Mouse (Mus musculus) embryonic fibroblast, embryonic 13.5 days (primary cell): ENCODE results near the gene Stat3. TPM values are rescaled to one million over a fixed set of nuclear protein-coding genes. Genes with fewer than 3 reads are reported as not detected.

Experiments used
- H3K27ac ChIP-seq: 2 replicates; pipeline ENCODE4 v1.5.1; 2012; ENCODE audit warnings: low read length, control low read depth, inconsistent platforms; ENCODE audit not compliant: insufficient read depth
- H3K4me1 ChIP-seq: 2 replicates; pipeline ENCODE4 v1.6.1; 2011; ENCODE audit warnings: low read length; ENCODE audit not compliant: control insufficient read depth, insufficient read depth
- H3K4me3 ChIP-seq: 2 replicates; pipeline ENCODE4 v1.5.1; 2011; ENCODE audit warnings: mild to moderate bottlenecking, control low read depth, low read length; ENCODE audit not compliant: insufficient read depth
- CTCF ChIP-seq: IDR thresholded peaks from 2 replicates; pipeline ENCODE4 v1.5.1; 2011; ENCODE audit warnings: mild to moderate bottlenecking, control low read depth, low read length, moderate library complexity, borderline replicate concordance; ENCODE audit not compliant: insufficient read depth
- POLR2A ChIP-seq: IDR thresholded peaks from 2 replicates; pipeline ENCODE4 v1.6.1; 2011; ENCODE audit warnings: low read depth, mild to moderate bottlenecking, control low read depth, low read length, moderate library complexity
- polyA plus RNA-seq: library from polyadenylated mRNA; stranded (reverse); fragments of >200 nt; gene quantifications from 2 replicates; pipeline ENCODE4 v1.2.4, GENCODE M21; 2011; ENCODE audit warnings: low read depth; ENCODE audit not compliant: missing spikeins, insufficient read length

Gene Stat3
- polyA plus RNA-seq, 1 experiment = 158 TPM

DNA sequence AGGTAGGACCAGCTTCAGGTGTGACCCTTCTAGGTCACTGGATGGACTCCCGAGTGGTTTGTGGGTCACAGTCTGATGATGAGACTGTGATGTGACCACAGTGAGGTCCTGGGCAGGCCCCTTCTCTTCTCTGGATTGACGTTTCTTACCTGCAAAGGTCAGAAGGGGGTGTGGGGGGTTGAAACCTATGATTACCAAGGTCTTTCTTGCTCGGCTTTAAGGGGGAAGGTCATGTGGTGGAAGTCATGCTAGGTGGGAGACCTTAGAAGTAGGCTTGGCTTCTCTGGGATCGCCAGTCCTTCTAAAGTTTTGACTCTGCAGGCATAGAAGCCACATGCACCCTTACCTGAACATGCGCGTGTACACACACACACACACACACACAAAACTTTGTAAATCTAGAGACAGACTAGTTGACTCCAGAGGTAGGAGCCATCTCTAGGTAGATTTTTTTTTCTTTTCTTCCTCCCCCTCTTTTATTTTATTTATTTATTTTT is 79.7 kb downstream of the Stat3 start:
- peak overlapping the region; percentile 19; the same call in 1 of the 2 replicates for H3K4me3 ChIP-seq
- H3K27ac ChIP-seq = no peak overlapping the region
- TF ChIP-seq POLR2A (no peak), CTCF (no peak)
- H3K4me1 ChIP-seq = no peaks in the 10 kb centered on the region; the same call in 1 of the 2 replicates

DNA sequence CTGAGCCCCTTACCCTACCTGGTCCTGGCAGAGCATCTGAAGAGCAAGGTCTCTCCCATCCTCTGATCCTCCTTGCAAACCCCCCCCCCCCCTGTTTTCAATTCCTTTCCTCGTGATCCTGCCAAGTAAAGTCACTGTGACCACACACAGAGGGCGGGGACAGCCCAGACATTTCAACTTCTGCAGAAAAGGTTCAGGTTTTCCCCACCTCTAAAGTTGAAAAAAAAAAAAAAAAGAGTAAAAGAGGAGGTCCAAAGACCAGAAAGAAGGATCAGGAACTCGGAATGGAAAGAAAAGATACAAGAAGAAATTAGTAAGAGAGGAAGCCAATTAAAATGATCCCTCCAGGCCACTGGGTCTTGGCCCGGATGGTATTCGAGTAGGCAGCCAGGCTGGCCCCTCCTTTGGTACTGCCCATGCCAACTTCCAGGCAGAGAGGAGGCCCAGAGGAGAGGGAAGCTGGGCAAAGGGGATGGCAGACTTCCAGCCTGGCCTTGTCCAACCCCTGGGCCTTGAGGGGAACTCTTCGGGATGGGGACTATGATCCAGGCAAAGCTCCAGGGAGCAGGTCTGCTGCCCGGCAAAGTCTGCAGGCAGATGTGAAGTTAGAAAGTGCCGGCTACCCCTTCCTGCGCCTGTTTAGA is 80.3 kb downstream of the Stat3 start, which contains the start of gene Stat5a:
TSS of gene Stat5a (plus strand) at position 417 of the 644 bp plus-strand sequence.
- peak within 1 kb of the TSS; percentile 42; the same call in 1 of the 2 replicates for H3K27ac ChIP-seq
- TF ChIP-seq POLR2A (no peak), CTCF (no peak)
- peak within 1 kb of the TSS; percentile 46 for H3K4me3 ChIP-seq
- H3K4me1 ChIP-seq = no peaks in the 10 kb centered on the region; the same call in 1 of the 2 replicates

DNA sequence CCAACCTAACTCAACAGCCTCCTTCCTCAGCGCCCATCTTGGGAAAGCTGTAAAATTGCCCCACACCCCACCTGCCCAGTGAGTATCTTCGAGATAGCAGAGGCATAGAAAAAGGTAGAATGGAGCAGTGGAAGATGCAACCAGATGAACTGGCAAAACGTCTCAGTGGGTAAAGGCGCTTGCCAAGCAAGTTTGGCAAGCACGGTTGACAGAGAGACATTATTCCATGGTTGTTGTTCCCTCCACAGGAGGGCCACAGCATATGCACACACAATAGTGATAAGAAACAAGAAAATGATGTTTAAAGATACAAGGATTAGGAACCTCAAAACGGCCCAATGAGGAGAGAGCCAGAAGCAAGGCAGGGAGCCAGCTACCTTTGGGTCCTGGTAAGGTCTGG is 81.4 kb downstream of the Stat3 start:
- H3K27ac ChIP-seq = no peak overlapping the region
- no peak overlapping the region for H3K4me3 ChIP-seq
- no peak for TF ChIP-seq CTCF
- TF ChIP-seq POLR2A = no peak
- H3K4me1 ChIP-seq = no peaks in the 10 kb centered on the region; the same call in 1 of the 2 replicates

DNA sequence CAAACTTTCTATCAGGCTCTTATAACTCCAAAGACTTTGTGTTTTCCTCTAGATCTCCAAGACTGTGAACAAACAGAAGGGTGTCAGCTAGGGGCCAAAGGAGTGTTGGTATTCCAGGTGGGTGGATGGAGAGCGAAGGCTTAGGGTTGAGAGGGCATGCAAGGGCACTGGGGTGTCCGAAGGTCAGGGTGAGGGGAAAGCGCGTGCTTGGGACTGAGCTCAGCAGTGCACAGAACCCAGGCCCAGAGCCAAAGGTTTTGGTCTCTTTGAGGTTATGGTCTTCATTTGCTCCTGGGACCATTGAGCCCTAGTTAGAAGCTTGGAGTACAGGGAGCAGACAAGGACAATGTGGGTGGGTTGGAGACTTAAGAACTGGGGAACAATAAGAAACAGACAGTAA is 84.2 kb downstream of the Stat3 start:
- no peaks in the 10 kb centered on the region; the same call in 1 of the 2 replicates for H3K4me1 ChIP-seq
- no peak overlapping the region for H3K4me3 ChIP-seq
- no peak overlapping the region for H3K27ac ChIP-seq
- no peak for TF ChIP-seq POLR2A
- no peak for TF ChIP-seq CTCF

- H3K4me3 ChIP-seq = no peak overlapping the region
- no peak overlapping the region for H3K27ac ChIP-seq
- no peaks in the 10 kb centered on the region for H3K4me1 ChIP-seq
- TF ChIP-seq POLR2A (no peak), CTCF (no peak)
These were observed 85.1 kb downstream of the Stat3 start for GRCm38 (mm10) chr11:100854268-100854667.

- peaks cover 2% of the 10 kb centered on the region; the same call in 1 of the 2 replicates for H3K4me1 ChIP-seq
- H3K4me3 ChIP-seq = no peak overlapping the region
- TF ChIP-seq CTCF = no peak
- no peak for TF ChIP-seq POLR2A
- no peak overlapping the region for H3K27ac ChIP-seq
These were observed 86.3 kb downstream of the Stat3 start for GRCm38 (mm10) chr11:100853018-100853417.

DNA sequence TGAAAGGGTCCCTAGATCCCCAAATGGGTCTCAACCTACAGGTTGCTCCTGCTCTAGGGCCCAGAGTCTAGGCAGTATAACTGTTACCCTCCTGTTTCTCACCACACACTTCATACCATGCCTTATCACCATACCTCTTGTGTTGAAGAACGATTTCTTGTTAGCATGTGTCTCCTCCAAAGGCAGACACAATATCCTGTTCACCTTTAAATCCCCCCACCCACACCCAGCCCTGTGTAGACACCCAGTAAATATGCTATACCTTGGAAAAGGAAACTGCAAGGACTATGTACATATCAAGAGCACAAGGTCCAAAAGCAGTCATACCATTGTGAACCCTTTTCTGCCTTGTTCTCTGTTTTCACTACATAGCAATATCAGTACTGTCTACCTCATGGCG is 87.3 kb downstream of the Stat3 start:
- Histone ChIP-seq H3K4me3 (no peak overlapping the region), H3K4me1 (peaks cover 2% of the 10 kb centered on the region; the same call in 1 of the 2 replicates), H3K27ac (no peak overlapping the region)
- TF ChIP-seq CTCF (no peak), POLR2A (no peak)

DNA sequence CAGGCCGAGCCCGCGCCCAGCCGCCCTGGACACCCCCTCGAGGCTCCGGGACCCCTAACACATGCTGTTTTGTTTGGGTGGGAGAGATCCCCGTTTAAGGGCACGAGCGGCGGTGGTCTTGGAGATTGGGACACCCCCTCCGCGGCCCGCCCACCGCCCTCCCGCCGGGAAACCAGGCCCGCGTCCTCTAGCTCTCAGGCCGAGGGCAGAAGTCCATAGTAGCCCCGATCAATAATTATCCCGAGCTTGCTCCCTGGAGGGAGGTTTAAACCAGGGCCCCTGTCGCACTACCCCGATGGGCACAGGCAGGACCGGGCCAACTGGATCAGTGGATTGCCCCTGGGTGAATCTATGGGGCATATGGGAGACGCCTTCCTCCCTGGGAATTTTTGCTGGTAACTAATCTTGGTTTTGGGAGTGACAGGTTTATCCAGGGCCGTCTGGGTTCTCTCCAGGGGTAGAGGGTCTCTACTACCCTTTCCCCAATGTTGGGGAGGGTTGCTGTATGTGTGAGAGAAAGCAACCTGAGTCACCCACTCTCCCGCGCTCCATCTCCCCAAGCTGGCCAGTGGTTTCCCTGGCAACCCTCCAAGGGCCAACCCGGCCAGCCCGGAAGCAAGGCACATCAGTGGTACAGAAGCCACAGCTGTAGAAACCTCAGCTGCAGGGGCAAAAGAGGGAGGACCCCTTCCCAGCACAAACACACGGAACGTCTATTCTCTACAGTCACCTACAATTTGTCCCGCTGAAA is 88.4 kb downstream of the Stat3 start:
- H3K4me3 ChIP-seq = peak overlapping the region; percentile 38
- no peak overlapping the region for H3K27ac ChIP-seq
- no peak for TF ChIP-seq CTCF
- TF ChIP-seq POLR2A = peak; percentile 26
- peaks cover 2% of the 10 kb centered on the region; the same call in 1 of the 2 replicates for H3K4me1 ChIP-seq

DNA sequence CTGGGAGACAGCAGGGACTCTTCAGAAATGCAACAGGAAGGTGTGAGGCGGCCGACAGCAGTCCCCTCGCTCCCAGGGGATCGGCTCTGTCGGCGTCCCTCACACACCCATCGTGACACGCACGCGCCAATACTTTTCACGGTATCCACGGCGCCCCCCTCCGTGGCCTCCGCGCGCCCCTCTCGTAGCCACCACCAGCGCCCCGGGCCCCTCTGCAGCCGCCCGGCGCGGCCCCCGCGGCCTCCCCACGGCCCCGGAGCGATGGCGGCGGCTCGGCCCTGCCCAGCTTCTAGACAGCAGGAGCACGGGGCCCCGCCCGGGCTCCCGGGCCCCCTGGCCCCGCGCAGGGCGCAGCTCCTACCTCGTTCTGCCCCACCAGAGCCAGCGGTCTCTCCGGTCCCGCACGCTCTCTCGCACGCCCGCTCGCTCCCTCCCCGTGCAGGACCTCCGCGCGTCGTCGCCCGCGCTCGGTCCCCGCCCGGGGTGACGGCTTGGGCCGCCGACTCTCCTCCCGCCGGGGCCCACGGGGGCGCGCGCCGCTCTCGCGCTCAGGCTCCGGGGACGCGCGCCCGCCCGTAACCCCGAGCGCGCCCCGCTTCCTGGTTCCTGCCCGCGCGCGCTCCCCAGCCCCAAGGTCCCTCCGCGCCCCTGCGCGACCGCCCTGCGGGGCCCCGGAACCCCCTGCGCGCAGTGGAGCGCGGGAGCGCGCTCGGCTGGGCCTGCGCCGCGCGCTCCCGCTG is 89.1 kb downstream of the Stat3 start, which contains the start of gene Stat5b:
TSS of gene Stat5b (minus strand) at position 687 of the 740 bp plus-strand sequence.
- TF ChIP-seq POLR2A (peak; percentile 63), CTCF (no peak)
- Histone ChIP-seq H3K4me3 (peak within 1 kb of the TSS; percentile 75), H3K27ac (peak within 1 kb of the TSS; percentile 47; the same call in 1 of the 2 replicates), H3K4me1 (peaks cover 2% of the 10 kb centered on the region; the same call in 1 of the 2 replicates)
